Mouse (Mus musculus) lung, embryonic 15.5 days (tissue): ENCODE results near the gene Kif5c. TPM values are rescaled to one million over a fixed set of nuclear protein-coding genes. Genes with fewer than 3 reads are reported as not detected.

Source experiments
- ATAC-seq: fragments of 200-750 bp; cut with Nextera tagmentation; 2 replicates; pipeline ENCODE4 v1.8.0; 2017; ENCODE audit warnings: moderate number of reproducible peaks, borderline replicate concordance; ENCODE audit not compliant: low FRiP score, low TSS enrichment; ENCODE audit errors: extremely low read depth
- H3K27ac ChIP-seq: fragments of 300-500 bp; sonication (generic); 2 replicates; pipeline ENCODE4 v1.5.1; 2015; ENCODE audit warnings: moderate library complexity, mild to moderate bottlenecking, inconsistent platforms
- H3K27me3 ChIP-seq: fragments of 300-500 bp; sonication (generic); 2 replicates; pipeline ENCODE4 v1.6.1; 2015; ENCODE audit warnings: inconsistent platforms
- H3K36me3 ChIP-seq: fragments of 300-500 bp; sonication (generic); 2 replicates; pipeline ENCODE4 v1.6.1; 2015; ENCODE audit warnings: inconsistent platforms
- H3K4me1 ChIP-seq: fragments of 300-500 bp; sonication (generic); 2 replicates; pipeline ENCODE4 v1.6.1; 2015; ENCODE audit warnings: inconsistent platforms
- H3K4me2 ChIP-seq: fragments of 300-500 bp; sonication (generic); 2 replicates; pipeline ENCODE4 v1.6.1; 2015; ENCODE audit warnings: inconsistent platforms, mild to moderate bottlenecking, moderate library complexity
- H3K4me3 ChIP-seq: fragments of 300-500 bp; sonication (generic); 2 replicates; pipeline ENCODE4 v1.5.1; 2015; ENCODE audit warnings: mild to moderate bottlenecking, inconsistent platforms
- H3K9ac ChIP-seq: fragments of 300-500 bp; sonication (generic); 2 replicates; pipeline ENCODE4 v1.6.1; 2015; ENCODE audit warnings: inconsistent platforms
- H3K9me3 ChIP-seq: fragments of 300-500 bp; sonication (generic); 2 replicates; pipeline ENCODE4 v1.6.1; 2016; ENCODE audit warnings: inconsistent platforms
- WGBS: fragments of 180-500 bp; shearing (Covaris S2); methylation state at CpG from one replicate; pipeline ENCODE4 v1.1.7; 2015; 5-methylcytosine and 5-hydroxymethylcytosine counted together
- polyA plus RNA-seq: library from polyadenylated mRNA; unstranded; fragments of >200 nt; fragmentation: Nextera tagmentation; extraction: Ambion mirVana; gene quantifications from 2 replicates; pipeline ENCODE4 v1.2.1, GENCODE M21; 2015

Gene Kif5c
- polyA plus RNA-seq, 1 experiment from 2014 or later = 1.2 TPM

DNA sequence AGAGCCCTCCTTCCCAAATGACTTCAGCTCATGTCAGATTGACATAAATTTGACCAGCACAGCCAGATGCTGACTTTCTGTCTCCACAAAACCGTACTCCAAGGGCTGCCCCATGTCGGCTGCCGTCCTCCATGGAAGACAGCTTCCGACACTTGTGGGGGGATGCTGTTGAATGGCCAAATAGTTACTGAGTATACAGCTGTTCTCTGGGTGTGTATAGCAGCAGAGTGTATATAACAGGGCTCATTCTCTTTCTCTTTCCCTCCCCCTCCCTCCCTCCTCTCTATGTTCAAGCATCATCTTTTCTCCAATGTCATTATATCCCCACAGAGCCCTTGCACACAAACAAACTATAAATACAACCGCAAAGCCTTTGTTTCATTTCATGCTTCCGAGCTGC lies 124.7 kb downstream of the Kif5c start:
- Histone ChIP-seq H3K36me3 (no peaks in the 10 kb centered on the region), H3K4me2 (no peak overlapping the region), H3K4me1 (peaks cover 24% of the 10 kb centered on the region), H3K9me3 (no peaks in the 10 kb centered on the region), H3K27me3 (no peaks in the 10 kb centered on the region), H3K27ac (no peak overlapping the region), H3K4me3 (no peak overlapping the region), H3K9ac (no peak overlapping the region)
- WGBS = 49% methylated on average over 6 of the region's 6 CpGs
- no peak for ATAC-seq

DNA sequence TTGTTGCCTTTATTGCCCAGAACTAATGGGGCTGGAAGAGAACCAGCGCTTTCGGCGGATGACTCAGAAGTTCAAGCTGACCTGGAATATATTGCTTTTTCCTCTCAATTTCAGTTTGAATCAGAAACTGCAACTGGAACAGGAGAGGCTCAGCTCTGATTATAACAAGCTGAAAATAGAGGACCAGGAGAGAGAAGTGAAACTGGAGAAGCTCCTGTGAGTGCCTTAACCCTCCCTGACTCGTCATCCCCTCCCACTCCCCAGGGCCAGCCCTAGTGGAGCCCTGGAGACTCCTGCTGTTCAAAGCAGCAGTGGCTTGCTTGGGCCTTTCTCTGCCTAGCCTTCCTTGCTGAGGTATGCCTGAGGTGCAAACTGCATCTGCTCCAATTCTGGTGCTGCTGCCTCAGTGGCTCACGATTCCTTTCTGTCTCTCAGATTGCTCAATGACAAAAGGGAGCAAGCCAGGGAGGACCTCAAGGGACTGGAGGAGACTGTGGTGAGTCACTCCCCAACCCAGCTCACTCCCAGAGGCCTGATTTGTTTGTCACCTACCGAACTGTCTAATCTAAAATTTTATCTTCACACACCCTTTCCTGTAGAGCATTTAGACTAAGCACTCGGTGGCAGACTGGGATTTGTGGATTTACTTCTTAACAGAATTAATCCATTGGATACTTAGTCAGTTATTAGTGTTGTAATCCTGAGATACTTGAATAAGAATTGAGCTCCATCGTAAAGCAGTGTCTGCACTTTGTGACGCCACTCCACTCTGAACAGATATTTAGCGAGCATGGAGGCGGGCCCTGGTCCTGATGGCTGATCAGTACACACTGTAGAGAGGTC lies 125.4 kb downstream of the Kif5c start:
- H3K27ac ChIP-seq = no peak overlapping the region
- 59% methylated on average over 11 of the region's 11 CpGs for WGBS
- no peak overlapping the region for H3K4me3 ChIP-seq
- H3K36me3 ChIP-seq = no peaks in the 10 kb centered on the region
- no peak overlapping the region for H3K4me2 ChIP-seq
- no peak overlapping the region for H3K9ac ChIP-seq
- no peaks in the 10 kb centered on the region for H3K27me3 ChIP-seq
- no peak for ATAC-seq
- no peaks in the 10 kb centered on the region for H3K9me3 ChIP-seq
- H3K4me1 ChIP-seq = peaks cover 21% of the 10 kb centered on the region

DNA sequence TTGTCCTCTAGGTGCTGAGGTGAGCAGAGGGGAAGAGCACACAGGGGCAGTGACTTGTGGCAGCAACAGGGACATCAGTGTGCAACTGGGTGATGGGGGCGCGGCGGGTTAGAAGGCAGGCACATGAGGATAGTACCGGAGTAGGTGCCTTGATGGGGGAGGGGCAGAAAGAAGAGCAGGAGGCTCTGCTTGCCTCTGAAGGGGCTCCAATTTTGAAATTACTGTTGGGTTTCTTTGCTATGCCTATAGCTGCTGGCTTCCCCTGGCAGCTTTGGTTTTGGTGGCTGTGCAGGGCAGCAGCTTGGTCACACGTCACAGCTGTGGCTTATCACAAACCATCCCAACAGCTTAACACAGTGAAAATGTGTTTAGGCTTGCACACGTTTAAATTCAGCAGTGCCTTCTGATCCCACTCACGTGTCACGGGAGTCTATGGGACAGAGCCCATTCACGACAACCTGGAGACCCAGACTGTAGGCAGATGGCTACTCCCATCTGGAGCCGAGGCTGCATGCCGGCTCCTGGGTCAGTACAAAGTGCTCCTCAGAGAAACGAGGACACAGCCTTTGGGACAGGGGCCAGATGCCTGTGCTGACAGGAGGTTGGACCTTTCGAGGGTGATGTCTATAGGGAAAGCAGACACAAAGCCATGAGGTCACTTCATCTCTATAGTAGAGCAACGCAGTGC lies 126.1 kb downstream of the Kif5c start:
- H3K4me3 ChIP-seq = no peak overlapping the region
- no peak overlapping the region for H3K27ac ChIP-seq
- H3K4me1 ChIP-seq = peaks cover 17% of the 10 kb centered on the region; the same call in 1 of the 2 replicates
- H3K9me3 ChIP-seq = no peaks in the 10 kb centered on the region
- no peak; the same call in 1 of the 2 replicates for ATAC-seq
- H3K36me3 ChIP-seq = no peaks in the 10 kb centered on the region
- 61% methylated on average over 14 of the region's 14 CpGs for WGBS
- H3K27me3 ChIP-seq = no peaks in the 10 kb centered on the region
- H3K9ac ChIP-seq = no peak overlapping the region
- no peak overlapping the region for H3K4me2 ChIP-seq

DNA sequence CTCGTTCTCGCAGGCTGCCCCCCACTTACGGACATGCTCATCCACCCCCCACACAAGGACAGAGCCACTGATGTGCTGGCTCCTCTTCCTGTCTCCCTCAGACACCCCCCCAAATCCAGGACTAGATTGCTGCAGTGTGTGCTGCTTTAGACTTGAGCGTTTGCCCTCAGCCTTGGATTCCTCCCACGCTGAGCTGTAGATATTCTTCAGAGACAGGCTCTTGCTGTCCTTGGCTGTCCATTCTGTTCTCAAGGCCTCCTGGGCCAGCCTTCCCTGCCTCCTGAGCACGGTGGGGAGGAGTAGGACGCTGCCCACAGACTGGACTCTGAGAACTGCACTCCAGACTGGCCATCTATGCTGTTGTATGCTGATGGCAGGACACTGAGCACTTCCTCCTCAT lies 127.8 kb downstream of the Kif5c start:
- Histone ChIP-seq H3K27me3 (no peaks in the 10 kb centered on the region), H3K9me3 (no peaks in the 10 kb centered on the region), H3K9ac (no peak overlapping the region), H3K4me2 (no peak overlapping the region), H3K36me3 (no peaks in the 10 kb centered on the region), H3K4me1 (peaks cover 6% of the 10 kb centered on the region; the same call in 1 of the 2 replicates), H3K27ac (no peak overlapping the region), H3K4me3 (no peak overlapping the region)
- no peak for ATAC-seq
- WGBS = 57% methylated on average over 7 of the region's 7 CpGs

DNA sequence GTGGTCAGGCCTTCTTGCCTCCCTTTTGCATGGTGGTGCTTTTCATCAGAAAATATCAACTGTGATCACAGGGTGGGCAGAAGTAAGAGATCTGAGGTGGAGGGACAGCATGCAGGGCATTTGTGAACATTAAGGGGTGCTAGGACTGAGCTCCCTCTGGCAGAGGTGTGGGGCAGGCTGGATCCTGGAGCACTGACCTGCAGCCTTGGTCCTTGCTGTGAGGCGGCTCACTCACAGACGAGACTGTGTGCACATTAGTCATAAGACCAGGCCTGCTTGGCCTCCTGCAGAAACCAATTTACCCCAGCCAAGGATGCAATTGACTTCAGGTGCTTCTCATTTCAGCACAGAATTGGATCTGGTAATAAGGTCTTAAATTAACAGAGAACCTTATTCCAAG lies 128.6 kb downstream of the Kif5c start:
- Histone ChIP-seq H3K4me1 (0 out of 2 replicates have a peak, but pooled peaks cover 5% of the 10 kb centered on the region), H3K9me3 (no peaks in the 10 kb centered on the region), H3K9ac (no peak overlapping the region), H3K36me3 (no peaks in the 10 kb centered on the region), H3K27ac (no peak overlapping the region), H3K27me3 (no peaks in the 10 kb centered on the region), H3K4me3 (no peak overlapping the region), H3K4me2 (no peak overlapping the region)
- ATAC-seq = no peak
- 82% methylated on average over 2 of the region's 2 CpGs for WGBS

DNA sequence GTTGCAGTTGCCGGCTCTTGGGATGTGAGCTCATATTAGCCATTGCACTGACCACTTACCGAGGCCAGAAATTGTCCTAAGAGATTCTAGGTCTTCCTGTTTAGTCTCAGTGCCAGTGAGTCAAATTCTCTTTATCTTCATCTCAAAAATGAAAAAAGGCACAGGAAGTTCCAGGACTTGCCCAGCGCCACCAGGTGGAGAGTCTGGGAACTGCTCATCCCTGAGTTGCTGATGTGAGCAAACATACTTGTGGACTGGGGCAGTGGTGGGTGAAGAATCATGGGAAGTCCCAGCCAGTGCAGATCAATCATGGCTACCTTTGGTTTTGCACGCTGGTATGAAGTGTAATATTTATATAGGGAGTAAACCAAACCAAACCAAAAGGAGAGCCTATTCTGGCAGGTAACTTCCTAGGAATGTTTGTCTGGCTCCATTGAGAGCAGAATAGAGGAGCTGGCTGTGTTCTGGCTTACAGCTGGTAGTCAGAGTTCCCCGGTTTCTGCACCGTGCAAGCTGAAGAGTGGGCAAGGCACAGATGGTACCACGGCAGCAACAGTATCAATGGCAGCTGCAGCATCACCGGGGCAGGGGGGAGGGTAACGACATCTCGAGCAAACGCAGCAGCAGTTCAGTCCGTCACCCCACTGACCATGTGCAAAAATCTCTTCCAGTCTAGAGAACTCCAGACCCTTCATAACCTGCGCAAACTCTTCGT lies 129.7 kb downstream of the Kif5c start:
- Histone ChIP-seq H3K4me1 (0 out of 2 replicates have a peak, but pooled peaks cover 5% of the 10 kb centered on the region), H3K4me2 (no peak overlapping the region), H3K36me3 (no peaks in the 10 kb centered on the region), H3K4me3 (no peak overlapping the region), H3K27me3 (no peaks in the 10 kb centered on the region), H3K9ac (no peak overlapping the region), H3K9me3 (no peaks in the 10 kb centered on the region), H3K27ac (no peak overlapping the region)
- no peak for ATAC-seq
- 70% methylated on average over 14 of the region's 14 CpGs for WGBS

DNA sequence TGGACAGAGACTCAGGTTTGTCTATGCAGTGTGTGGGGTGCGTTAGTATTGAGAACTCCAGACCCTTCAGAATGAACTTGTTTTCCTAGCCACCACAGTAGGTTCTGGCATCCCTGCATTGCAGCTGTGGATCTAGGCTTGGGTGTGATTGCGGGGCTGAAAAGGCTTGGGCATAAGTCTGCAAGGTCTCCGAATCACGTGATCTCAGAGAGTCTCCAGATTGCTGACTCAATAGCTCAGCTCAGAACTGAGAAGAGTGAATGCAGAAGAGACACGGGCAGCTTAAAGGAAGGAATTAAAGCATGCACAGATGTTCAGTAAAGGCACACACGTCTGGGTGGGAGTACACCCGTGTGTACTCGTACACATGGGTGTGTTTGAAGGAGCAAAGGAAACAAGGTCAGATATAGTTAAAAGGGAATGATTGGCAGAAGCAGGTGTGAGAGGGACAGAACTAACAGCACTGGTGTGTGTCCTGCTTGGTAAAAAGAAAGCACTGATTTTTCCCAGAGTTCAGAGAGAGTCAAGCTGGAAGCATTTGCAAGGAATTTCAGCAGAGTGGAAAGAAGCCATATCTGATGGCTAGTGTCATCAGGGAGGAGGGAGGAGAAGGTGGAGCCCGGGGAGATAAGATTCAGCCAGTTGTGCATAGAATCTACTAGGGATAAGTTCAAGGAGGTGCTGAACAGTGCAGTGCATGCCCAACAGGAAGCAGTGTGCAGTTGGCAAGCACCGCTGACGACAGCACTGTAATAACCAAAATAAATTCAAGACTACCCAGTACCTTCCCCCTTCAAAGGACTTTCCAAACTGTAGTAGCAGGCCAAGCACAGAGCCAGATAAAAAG lies 130.9 kb downstream of the Kif5c start:
- Histone ChIP-seq H3K4me3 (no peak overlapping the region), H3K36me3 (no peaks in the 10 kb centered on the region), H3K9ac (no peak overlapping the region), H3K4me2 (no peak overlapping the region), H3K27me3 (no peaks in the 10 kb centered on the region), H3K9me3 (no peaks in the 10 kb centered on the region), H3K27ac (no peak overlapping the region), H3K4me1 (0 out of 2 replicates have a peak, but pooled peaks cover 5% of the 10 kb centered on the region)
- no peak for ATAC-seq
- 62% methylated on average over 11 of the region's 11 CpGs for WGBS

DNA sequence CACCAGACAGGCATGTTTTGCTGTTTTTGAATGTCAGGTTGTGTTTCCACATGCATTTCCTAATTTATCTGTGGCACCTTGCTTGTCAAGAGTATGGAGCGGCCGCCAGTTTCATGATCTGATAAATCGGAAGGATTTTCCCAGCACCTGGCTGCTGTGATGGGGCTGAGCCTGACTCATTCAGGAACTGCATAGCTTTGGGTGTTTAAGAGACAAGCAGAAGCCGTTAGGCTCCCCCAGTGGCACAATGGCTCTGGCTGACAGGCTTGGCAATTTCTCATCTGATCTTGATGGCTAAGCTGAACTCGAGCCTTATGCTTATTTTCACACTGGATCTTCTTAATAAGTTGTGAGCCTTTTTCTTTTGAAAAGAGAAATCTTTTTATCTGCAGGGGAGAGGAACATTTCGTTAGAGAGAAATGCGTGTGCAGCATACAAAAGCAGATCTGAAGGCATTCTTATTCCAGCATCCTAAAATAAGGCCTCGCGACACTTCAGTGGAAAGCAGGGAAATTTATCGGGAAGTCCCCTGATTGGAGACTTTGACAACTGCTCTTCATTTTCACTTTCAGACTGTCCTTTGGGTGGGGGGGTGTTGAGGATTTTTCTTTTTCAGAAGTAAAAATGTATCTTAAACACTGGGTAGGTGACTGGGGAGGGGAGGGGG lies 132.6 kb downstream of the Kif5c start:
- Histone ChIP-seq H3K27ac (no peak overlapping the region), H3K9ac (no peak overlapping the region), H3K4me2 (no peak overlapping the region), H3K4me1 (no peaks in the 10 kb centered on the region), H3K27me3 (no peaks in the 10 kb centered on the region), H3K9me3 (no peaks in the 10 kb centered on the region), H3K36me3 (no peaks in the 10 kb centered on the region), H3K4me3 (no peak overlapping the region)
- WGBS = 78% methylated on average over 10 of the region's 10 CpGs
- no peak for ATAC-seq

DNA sequence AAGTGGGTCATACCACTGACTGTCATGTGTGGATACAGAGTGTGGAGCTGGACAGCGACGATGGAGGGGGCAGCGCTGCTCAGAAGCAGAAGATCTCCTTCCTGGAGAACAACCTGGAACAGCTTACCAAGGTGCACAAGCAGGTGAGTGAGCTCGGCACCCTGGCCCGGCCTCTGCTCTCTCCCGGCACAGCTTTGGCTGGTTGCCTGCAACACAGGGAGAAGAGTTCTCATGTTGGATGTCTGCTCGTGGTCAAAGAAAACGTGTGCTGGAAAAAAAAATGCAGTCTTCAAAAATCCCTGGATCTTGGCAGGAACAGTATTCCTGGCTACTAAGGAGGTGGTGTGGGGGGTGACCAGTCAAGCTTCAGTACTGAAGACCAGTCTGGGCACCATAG lies 133.1 kb downstream of the Kif5c start:
- no peaks in the 10 kb centered on the region for H3K9me3 ChIP-seq
- H3K4me2 ChIP-seq = no peak overlapping the region
- H3K4me3 ChIP-seq = no peak overlapping the region
- H3K4me1 ChIP-seq = no peaks in the 10 kb centered on the region
- no peak for ATAC-seq
- H3K27ac ChIP-seq = no peak overlapping the region
- no peaks in the 10 kb centered on the region for H3K36me3 ChIP-seq
- 62% methylated on average over 8 of the region's 8 CpGs for WGBS
- peaks cover 2% of the 10 kb centered on the region; the same call in 1 of the 2 replicates for H3K27me3 ChIP-seq
- no peak overlapping the region for H3K9ac ChIP-seq

DNA sequence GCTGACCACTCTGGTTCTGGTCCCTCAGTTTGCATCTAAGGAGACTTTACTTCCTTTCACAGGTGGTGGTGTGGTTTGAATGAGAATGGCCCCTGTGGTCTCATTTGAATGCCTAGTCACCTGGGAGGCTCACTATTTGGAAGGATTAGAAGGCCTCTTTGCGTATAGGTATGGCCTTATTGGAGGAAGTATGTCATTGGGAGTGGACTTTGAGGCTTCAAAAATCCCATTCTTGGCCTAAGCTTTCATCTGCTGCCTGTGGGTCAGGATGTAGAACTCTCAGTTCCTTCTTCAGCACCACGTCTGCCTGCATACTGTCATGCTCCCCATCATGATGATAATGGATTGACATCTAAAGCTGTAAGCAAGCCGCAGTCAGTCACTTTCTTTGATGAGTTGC lies 134.0 kb downstream of the Kif5c start:
- Histone ChIP-seq H3K27me3 (peaks cover 4% of the 10 kb centered on the region; the same call in 1 of the 2 replicates), H3K9me3 (no peaks in the 10 kb centered on the region), H3K9ac (no peak overlapping the region), H3K4me1 (no peaks in the 10 kb centered on the region), H3K27ac (no peak overlapping the region), H3K36me3 (no peaks in the 10 kb centered on the region), H3K4me3 (no peak overlapping the region), H3K4me2 (no peak overlapping the region)
- no peak for ATAC-seq
- 80% methylated on average over 3 of the region's 3 CpGs for WGBS

DNA sequence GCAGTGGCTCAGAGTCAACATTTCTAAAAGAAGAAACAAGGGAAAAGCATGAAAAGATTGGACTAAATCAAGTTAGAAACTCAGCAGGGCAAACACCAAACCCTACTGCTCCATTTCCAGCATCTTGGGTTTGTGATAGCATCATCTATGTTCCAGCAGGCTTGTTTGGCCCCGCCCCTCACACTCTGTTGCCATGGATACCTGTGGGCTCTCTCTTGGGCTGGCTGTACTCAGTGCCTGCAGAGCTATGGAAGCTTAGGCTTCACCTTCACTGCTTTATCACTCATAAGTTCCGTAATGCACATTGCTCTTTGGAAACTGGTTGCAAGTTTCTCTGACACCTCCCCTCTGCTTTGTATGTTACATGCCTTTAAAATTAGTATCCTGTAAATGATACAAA lies 136.0 kb downstream of the Kif5c start:
- Histone ChIP-seq H3K36me3 (no peaks in the 10 kb centered on the region), H3K27ac (no peak overlapping the region), H3K4me1 (no peaks in the 10 kb centered on the region), H3K4me3 (no peak overlapping the region), H3K4me2 (no peak overlapping the region), H3K9me3 (no peaks in the 10 kb centered on the region), H3K9ac (no peak overlapping the region), H3K27me3 (peaks cover 4% of the 10 kb centered on the region; the same call in 1 of the 2 replicates)
- ATAC-seq = no peak
- WGBS = 40% methylated on average over 2 of the region's 2 CpGs
